Mouse (Mus musculus) lung, embryonic 14.5 days (tissue): ENCODE measurements around the gene Radil. TPM values are rescaled to one million over a fixed set of nuclear protein-coding genes. Genes with fewer than 3 reads are reported as not detected.

Experiments
- ATAC-seq: fragments of 200-750 bp; cut with Nextera tagmentation; 2 replicates; pipeline ENCODE4 v1.8.0; 2017; ENCODE audit warnings: mild to moderate bottlenecking, moderate TSS enrichment, moderate library complexity; ENCODE audit not compliant: insufficient read depth
- DNase-seq: peaks from one replicate; pipeline ENCODE4 v3.0.0-alpha.2; 2015
- H3K27ac ChIP-seq: fragments of 300-500 bp; sonication (generic); 2 replicates; pipeline ENCODE4 v1.5.1; 2014; ENCODE audit warnings: low read depth, mild to moderate bottlenecking, moderate library complexity
- H3K27me3 ChIP-seq: fragments of 300-500 bp; sonication (generic); 2 replicates; pipeline ENCODE4 v1.6.1; 2014; ENCODE audit warnings: low read length, control low read depth; ENCODE audit not compliant: insufficient read depth
- H3K36me3 ChIP-seq: fragments of 300-500 bp; sonication (generic); 2 replicates; pipeline ENCODE4 v1.6.1; 2014; ENCODE audit warnings: control low read depth; ENCODE audit not compliant: insufficient read depth
- H3K4me1 ChIP-seq: fragments of 300-500 bp; sonication (generic); 2 replicates; pipeline ENCODE4 v1.6.1; 2014; ENCODE audit warnings: antibody characterized with exemption, control low read depth; ENCODE audit not compliant: insufficient read depth
- H3K4me2 ChIP-seq: fragments of 300-500 bp; sonication (generic); 2 replicates; pipeline ENCODE4 v1.6.1; 2014; ENCODE audit warnings: mild to moderate bottlenecking
- H3K4me3 ChIP-seq: fragments of 300-500 bp; sonication (generic); 2 replicates; pipeline ENCODE4 v1.5.1; 2014; ENCODE audit warnings: low read depth, low read length
- H3K9ac ChIP-seq: fragments of 300-500 bp; sonication (generic); 2 replicates; pipeline ENCODE4 v1.6.1; 2014
- H3K9me3 ChIP-seq: fragments of 300-500 bp; sonication (generic); 2 replicates; pipeline ENCODE4 v1.6.1; 2016; ENCODE audit warnings: low read depth, low read length, control low read depth
- CTCF ChIP-seq: IDR thresholded peaks from 2 replicates; pipeline ENCODE4 v1.5.1; 2016; ENCODE audit warnings: antibody characterized with exemption, low read depth
- WGBS: fragments of 180-500 bp; shearing (Covaris S2); extraction: QIAGEN DNeasy Blood & Tissue Kit; methylation state at CpG from one replicate; pipeline ENCODE4 v1.1.7; 2014; 5-methylcytosine and 5-hydroxymethylcytosine counted together
- polyA plus RNA-seq: library from polyadenylated mRNA; unstranded; fragments of >200 nt; fragmentation: Nextera tagmentation; extraction: Ambion mirVana; gene quantifications from 2 replicates; pipeline ENCODE4 v1.2.1, GENCODE M21; 2014

Radil gene
- polyA plus RNA-seq, 1 experiment from 2014 or later, result 2.6 TPM

- peak overlapping the region; percentile 50 for H3K4me2 ChIP-seq
- TF ChIP-seq CTCF, result peak; percentile 96
- no peaks in the 10 kb centered on the region for H3K27me3 ChIP-seq
- no peaks in the 10 kb centered on the region for H3K4me1 ChIP-seq
- 29% methylated on average over 17 of the region's 17 CpGs for WGBS
- H3K9ac ChIP-seq, result no peak overlapping the region; the same call in 1 of the 2 replicates
- ATAC-seq, result peak; percentile 72
- no peaks in the 10 kb centered on the region for H3K9me3 ChIP-seq
- 0 out of 2 replicates have a peak overlapping the region, but pooled peaks have one; percentile 4 for H3K27ac ChIP-seq
- 0 out of 2 replicates have a peak overlapping the region, but pooled peaks have one; percentile 6 for H3K4me3 ChIP-seq
- 0 out of 2 replicates have a peak, but pooled peaks cover 4% of the 10 kb centered on the region for H3K36me3 ChIP-seq
- peak; percentile 95 for DNase-seq
Observed at GRCm38 (mm10) chr5:142478829-142479435, 72.0 kb downstream of the Radil start.

GRCm38 (mm10) chr5:142477866-142478615 is 72.9 kb downstream of the Radil start:
- no peak for ATAC-seq
- no peaks in the 10 kb centered on the region for H3K4me1 ChIP-seq
- 0 out of 2 replicates have a peak, but pooled peaks cover 4% of the 10 kb centered on the region for H3K36me3 ChIP-seq
- no peak overlapping the region for H3K4me3 ChIP-seq
- H3K9ac ChIP-seq, result no peak overlapping the region
- WGBS, result 76% methylated on average over 5 of the region's 5 CpGs
- H3K27me3 ChIP-seq, result no peaks in the 10 kb centered on the region
- TF ChIP-seq CTCF, result no peak
- no peak overlapping the region for H3K27ac ChIP-seq
- no peak for DNase-seq
- no peak overlapping the region for H3K4me2 ChIP-seq
- H3K9me3 ChIP-seq, result no peaks in the 10 kb centered on the region

GRCm38 (mm10) chr5:142477346-142477745 is 73.6 kb downstream of the Radil start:
- DNase-seq (no peak), ATAC-seq (no peak)
- no peak overlapping the region for H3K27ac ChIP-seq
- H3K4me3 ChIP-seq, result no peak overlapping the region
- no peaks in the 10 kb centered on the region for H3K9me3 ChIP-seq
- WGBS, result 72% methylated on average over 12 of the region's 12 CpGs
- 0 out of 2 replicates have a peak, but pooled peaks cover 4% of the 10 kb centered on the region for H3K36me3 ChIP-seq
- no peak overlapping the region for H3K4me2 ChIP-seq
- H3K27me3 ChIP-seq, result no peaks in the 10 kb centered on the region
- no peak overlapping the region for H3K9ac ChIP-seq
- H3K4me1 ChIP-seq, result no peaks in the 10 kb centered on the region
- no peak for TF ChIP-seq CTCF

- Histone ChIP-seq H3K4me1 (no peaks in the 10 kb centered on the region), H3K4me2 (no peak overlapping the region), H3K9ac (no peak overlapping the region), H3K27me3 (no peaks in the 10 kb centered on the region), H3K4me3 (no peak overlapping the region), H3K27ac (no peak overlapping the region), H3K9me3 (no peaks in the 10 kb centered on the region), H3K36me3 (0 out of 2 replicates have a peak, but pooled peaks cover 4% of the 10 kb centered on the region)
- ATAC-seq (no peak), DNase-seq (no peak)
- no peak for TF ChIP-seq CTCF
- WGBS, result 84% methylated on average over 7 of the region's 7 CpGs
Observed at GRCm38 (mm10) chr5:142475669-142476068, 75.2 kb downstream of the Radil start.

- Histone ChIP-seq H3K27ac (no peak overlapping the region), H3K4me3 (no peak overlapping the region), H3K27me3 (no peaks in the 10 kb centered on the region), H3K36me3 (peaks cover 17% of the 10 kb centered on the region; the same call in 1 of the 2 replicates), H3K4me2 (no peak overlapping the region), H3K9me3 (no peaks in the 10 kb centered on the region), H3K9ac (no peak overlapping the region), H3K4me1 (no peaks in the 10 kb centered on the region)
- no peak for TF ChIP-seq CTCF
- WGBS, result 64% methylated on average over 10 of the region's 10 CpGs
- ATAC-seq, result no peak
- no peak for DNase-seq
Observed at GRCm38 (mm10) chr5:142473696-142474095, 77.2 kb downstream of the Radil start.

- H3K4me3 ChIP-seq, result no peak overlapping the region
- H3K9ac ChIP-seq, result no peak overlapping the region
- 83% methylated on average over 11 of the region's 11 CpGs for WGBS
- no peak for TF ChIP-seq CTCF
- H3K4me1 ChIP-seq, result no peaks in the 10 kb centered on the region
- no peak for DNase-seq
- ATAC-seq, result no peak
- no peak overlapping the region for H3K27ac ChIP-seq
- no peaks in the 10 kb centered on the region for H3K9me3 ChIP-seq
- peaks cover 22% of the 10 kb centered on the region; the same call in 1 of the 2 replicates for H3K36me3 ChIP-seq
- H3K4me2 ChIP-seq, result no peak overlapping the region
- no peaks in the 10 kb centered on the region for H3K27me3 ChIP-seq
Observed at GRCm38 (mm10) chr5:142469796-142470195, 81.1 kb downstream of the Radil start.

GRCm38 (mm10) chr5:142468375-142468774 is 82.5 kb downstream of the Radil start:
- 94% methylated on average over 13 of the region's 13 CpGs for WGBS
- H3K27ac ChIP-seq, result no peak overlapping the region
- H3K4me1 ChIP-seq, result no peaks in the 10 kb centered on the region
- H3K4me2 ChIP-seq, result no peak overlapping the region
- DNase-seq, result no peak
- no peak for ATAC-seq
- no peak overlapping the region for H3K9ac ChIP-seq
- no peak for TF ChIP-seq CTCF
- no peaks in the 10 kb centered on the region for H3K9me3 ChIP-seq
- H3K4me3 ChIP-seq, result no peak overlapping the region
- H3K36me3 ChIP-seq, result peaks cover 21% of the 10 kb centered on the region; the same call in 1 of the 2 replicates
- H3K27me3 ChIP-seq, result no peaks in the 10 kb centered on the region
